Mouse (Mus musculus): ENCODE results near the gene Prkcb.

The Prkcb gene

GRCm38 (mm10) chr7:122409945-122410344, 121.4 kb downstream of the Prkcb start:
- DNase-seq, result no peak

DNA sequence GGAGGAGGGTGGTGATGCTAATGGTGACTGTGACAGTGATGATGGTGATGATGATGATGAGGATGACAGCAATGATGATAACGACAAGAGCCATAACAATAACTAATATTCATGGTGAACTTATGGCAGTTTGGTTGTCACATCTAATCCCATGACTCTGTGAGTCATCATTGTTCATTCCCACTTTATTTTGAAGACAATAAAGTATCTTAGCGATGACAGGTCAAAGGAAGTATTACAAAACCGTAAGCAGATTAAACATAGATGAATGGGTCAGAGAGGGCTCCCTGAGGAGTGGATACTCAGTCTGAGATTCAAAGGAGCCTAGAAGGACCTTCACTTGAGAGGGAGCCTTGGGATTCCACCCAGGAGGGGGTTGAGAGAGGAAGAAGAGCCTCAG, 122.3 kb downstream of the Prkcb start:
- DNase-seq, result no peak

DNA sequence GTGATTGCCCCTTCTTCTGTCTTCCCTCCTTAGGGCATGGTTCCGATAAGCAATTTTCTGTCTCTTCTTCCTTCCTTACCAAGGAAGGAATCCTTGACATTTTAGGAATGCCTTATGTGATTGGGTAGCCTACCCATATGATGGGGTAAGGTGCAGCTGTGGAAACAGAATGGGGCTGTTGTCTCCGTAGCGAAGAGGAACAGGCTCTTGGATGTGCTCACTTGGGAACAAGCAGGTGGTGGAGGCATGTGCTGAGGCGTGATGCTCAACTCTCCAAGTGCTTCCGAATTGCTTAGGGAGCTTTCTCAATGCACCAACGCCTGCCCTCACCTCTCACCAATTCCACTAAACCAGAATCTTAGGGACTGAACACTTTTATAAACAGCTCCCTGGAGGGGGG, 124.7 kb downstream of the Prkcb start:
- DNase-seq, result no peak

DNA sequence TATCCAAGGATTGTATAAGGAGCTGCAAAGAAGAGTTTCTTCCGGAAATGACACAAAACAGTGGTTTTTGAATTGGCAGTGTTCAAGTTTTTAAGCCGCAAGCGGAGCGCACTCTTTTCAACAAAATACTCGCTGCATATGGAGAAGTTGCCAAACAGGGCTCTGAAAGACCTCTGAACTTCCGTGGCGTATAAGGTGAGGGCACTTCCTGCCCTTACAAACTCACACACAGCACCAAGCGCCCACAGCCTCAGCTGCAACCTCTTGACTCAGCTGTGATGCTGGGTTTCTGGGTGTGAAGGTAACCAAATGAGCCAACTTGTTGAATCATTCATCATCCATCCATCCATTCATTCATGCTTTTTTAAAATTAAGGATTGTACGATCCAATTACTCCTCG, 125.6 kb downstream of the Prkcb start:
- DNase-seq, result no peak

- no peak for DNase-seq
These were observed 126.1 kb downstream of the Prkcb start for GRCm38 (mm10) chr7:122414608-122415007.

DNA sequence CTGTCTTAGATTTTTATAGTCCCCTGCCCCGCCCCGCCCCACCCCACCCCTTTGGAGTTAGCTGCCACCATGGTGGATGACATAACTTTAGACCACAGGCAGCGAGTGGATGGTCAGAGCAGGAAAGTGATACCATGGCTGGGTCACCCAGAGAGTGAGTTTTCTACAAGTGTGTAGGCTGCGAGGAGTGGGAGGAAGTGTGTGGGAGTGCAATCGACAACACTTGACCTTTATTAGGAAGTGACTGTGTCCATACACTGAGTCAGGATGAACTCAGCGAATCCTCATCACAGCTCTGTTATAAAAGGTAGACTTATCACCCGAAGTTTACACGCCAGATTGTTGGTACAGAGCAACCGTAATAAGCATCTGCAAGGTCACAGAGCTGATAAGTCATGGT, 126.8 kb downstream of the Prkcb start:
- no peak for DNase-seq

DNA sequence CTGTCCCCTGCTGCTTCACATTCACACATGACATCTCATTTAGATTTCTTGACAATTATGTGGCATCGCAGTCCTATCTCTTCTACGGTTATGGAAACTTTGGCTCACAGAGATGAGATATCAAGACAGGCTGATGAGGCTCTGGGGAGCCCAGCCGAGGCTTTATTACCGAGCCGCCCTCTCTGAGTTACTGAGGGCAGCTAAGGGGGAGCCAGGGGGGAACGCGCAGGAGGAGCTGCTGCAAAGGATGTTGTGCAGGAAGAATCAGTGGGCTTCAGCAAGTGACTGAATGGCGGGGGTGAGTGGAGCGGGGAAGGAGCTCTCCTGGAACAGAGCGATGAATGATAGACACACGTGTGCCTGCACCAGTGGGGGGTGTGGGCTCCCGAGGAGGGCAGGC, 127.4 kb downstream of the Prkcb start:
- DNase-seq, result no peak

- peak; percentile 69 for DNase-seq
These were observed 130.0 kb downstream of the Prkcb start for GRCm38 (mm10) chr7:122418551-122418950.

GRCm38 (mm10) chr7:122423816-122424215, 135.3 kb downstream of the Prkcb start:
- no peak for DNase-seq

DNA sequence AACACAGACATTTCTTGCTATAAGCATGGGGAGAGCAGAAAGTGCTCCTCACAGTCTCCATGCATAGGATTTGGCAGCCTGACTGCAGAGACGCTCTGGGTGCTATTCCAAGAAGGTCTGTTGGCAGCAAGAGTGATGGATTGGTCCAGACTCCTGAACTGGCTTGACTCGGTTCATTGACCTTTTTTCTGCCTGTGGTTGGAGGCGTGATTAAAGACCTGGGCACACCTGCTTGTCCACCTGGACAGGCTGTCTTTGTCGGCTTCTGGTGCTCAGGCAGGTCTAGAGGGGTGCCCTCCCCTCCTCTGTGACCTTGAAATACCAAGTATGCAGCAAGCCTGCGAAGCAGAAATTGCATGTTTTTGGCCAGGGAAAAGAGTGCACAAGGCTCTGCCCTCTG, 140.6 kb downstream of the Prkcb start:
- DNase-seq, result peak; percentile 85

DNA sequence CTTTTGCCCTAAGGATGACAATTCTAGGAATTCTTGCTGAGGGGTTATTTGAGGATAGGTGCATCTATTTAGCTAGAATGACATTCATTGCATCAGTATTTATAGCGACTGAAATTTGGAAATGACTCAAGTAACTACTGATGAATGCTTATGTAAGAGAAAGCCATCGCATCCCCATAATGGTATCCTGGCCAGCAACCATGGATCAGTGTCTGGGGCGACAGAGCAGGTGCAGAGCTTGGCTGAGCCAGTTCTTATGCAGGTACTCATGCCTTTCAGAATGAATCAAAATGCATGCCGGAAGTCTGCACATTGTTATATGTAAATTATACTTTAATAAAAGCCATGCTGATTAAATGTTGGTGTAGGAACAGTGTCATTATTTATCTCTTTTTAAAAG, 143.8 kb downstream of the Prkcb start:
- peak; percentile 68 for DNase-seq

DNA sequence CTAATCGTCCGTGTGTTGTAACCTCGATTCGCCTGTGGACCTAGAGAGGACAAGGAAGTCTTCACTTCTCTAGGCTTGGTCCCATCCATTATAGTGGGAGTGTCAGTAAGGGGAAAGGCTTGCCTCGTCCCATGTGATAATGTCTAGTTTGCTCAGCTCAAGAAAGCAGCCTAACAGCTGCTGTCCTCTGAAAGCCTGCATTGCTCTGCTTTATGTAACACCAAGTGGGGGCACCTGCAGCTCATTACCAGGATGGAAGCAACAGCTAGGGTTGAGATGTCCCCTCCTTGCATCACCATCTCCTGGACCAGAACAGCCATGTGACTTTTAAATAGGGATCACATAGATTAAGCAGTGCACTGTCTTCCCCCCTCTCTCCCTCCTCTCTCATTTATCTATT, 144.8 kb downstream of the Prkcb start:
- no peak for DNase-seq

DNA sequence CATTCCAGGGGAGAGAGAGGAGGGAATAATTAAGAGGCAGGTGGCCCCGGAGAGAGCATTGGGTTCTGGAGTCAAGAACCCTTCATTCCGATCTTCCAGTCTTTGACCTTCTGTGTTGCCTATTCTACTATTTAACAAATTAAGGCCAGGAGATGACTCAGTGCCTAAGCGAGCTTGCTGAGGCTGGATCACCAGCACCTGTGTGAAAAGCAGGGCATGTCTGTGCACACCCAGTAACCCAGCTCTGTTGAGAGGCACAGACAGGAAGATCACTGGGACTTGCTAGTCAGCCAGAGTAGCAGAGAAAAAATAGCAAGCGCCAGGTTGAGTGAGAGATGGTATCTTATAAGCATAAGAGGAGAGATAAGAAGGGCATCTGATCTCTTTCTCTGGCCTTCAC, 146.4 kb downstream of the Prkcb start:
- DNase-seq, result no peak

DNA sequence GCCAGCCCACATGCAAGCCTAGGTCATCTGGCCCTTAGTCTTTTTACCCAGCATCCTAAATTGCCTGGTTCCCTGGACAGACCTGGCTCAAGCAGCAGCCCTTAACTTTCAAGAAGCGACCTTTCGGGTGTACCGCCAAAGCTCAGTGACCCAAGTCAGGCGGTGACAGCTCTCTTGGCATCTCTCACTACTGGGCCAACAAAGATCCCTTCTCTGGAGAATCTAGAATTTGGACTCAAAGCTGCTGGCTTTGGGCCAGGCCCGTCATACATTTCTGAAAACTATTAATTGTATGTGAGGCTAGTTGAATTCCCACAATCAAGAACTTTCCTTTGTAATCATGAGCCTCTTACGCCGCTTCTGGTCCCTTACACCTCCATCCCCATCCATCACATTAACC, 147.0 kb downstream of the Prkcb start:
- peak; percentile 47 for DNase-seq

DNA sequence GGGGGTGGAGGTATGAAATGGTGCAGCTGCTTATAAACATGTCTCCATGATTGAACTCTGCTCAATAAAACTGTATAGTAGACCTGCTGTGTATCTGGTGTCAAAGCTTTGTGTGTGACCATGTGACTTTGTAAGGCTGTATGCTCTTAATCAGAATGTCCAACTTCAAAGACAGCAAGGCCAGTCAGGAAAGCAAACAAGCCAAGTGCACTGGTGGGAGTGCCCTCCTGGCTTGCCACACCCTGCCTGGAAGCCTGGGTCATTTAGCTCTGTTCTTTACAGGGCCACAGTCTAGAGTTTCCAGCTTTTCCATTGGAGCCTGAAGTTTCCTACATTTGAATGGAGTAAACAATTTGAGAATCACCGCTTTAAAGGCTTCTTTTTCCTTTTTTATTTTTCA, 148.8 kb downstream of the Prkcb start:
- DNase-seq, result no peak

DNA sequence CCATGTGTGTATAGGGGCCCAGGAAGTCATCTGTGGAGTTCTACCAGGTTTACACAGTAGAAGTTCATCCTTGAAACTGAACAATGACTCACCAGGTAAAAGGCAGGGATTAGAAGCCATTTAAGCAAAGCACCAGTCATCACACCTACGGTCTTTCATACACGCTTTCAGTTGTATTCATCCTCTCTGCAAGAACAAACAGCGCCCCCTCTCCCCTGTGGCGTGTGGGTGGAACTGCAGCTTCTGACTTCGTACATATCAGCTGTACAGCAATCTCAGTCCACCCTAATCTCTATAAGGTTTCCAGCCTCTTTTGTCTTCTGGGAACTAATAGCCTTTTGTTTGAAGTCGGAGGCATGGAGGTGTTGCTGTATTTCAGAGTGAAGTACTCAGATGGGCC, 156.5 kb downstream of the Prkcb start:
- peak; percentile 47 for DNase-seq

DNA sequence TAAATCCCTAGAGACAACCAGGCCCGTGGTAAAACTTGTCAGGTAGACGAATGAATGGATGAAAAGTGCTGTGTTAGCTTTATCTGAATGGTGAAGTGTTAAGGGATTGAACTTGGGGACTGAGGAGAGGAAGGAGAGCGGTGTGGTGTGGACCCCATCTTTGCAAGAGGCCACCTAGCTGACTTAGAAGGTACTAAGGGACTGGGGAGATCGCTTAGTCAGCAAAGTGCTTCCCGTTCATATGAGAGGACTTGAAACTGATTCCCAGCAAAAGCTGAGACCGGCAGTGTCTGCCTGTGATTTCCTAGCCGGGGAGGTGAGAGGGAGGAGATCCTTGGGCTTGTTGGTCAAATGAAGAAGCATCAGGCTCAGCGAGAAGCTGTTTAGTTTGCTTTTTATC, 164.1 kb downstream of the Prkcb start:
- no peak for DNase-seq

GRCm38 (mm10) chr7:122459203-122459965, 170.8 kb downstream of the Prkcb start:
- DNase-seq, result peak; percentile 76

DNA sequence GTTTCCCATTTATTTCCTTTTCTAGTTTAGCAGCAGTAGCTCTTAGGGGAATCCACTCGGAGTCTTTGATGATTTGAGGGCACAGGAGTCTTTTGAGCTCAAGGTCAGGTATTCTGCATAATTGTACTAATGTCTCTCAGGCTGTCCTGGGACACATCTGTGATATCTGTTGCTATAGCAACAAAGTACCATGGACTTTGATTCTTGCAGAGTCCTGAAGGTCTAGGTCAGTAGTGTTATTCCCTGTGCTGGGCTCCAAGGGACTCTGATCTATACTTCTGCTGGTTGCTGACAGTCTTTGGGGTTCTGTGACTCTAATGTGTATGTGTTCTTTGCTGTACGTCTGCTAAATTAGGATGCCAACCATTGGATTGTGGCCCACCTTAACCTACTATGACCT, 171.5 kb downstream of the Prkcb start:
- no peak for DNase-seq

DNA sequence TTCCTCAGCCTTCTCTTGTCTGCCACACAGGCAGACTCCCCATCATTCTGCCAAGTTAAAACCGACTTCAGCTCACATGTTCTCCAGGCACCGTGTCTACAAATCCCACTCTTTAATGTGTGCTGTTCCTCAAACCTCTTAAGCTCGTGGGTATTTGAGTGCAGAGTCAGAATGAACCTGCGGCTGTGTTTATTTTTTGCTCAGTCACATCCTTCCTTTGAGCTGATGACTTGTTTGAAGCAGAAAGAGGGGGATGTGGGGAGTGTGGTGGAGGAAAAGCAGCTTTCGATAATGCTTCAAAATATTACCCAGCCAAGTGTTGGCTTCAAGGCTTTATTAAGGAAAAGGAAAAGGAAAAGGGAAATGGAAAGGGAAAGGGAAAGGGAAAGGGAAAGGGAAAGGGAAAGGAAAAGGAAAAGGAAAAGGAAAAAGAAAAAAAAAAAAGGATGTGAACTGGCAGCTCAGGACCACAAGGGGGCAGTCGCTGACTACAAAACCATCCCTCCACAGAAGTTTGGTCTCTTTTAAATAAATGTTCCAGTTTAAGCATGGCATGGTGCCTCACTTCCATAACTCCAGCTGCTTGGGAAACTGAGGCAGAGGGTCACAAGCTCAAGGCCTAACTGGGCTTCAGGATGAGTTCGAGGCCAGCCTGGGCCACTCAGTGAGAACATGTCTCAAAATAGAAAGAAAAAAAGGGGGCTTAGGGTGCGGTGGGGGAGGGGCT, 177.4 kb downstream of the Prkcb start:
- no peak for DNase-seq

DNA sequence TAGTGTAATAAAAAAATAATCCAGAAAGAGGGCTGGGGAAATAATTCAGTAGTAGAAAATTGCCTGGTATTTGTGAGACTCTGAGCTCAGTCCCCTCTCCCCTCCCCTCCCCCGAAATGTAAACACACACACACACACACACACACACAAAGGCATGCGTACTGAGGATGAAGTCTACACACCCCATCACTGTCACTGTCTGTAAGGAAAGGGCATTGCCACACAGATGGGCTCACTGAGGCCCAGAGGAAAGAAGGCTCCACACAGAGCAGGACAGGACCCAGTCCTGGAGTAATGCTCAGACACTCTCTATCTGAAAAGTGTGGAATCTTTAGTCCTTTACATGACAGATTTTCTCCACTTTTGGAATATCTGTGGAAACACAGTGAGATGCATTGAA, 178.2 kb downstream of the Prkcb start:
- DNase-seq, result no peak

GRCm38 (mm10) chr7:122467831-122468230, 179.3 kb downstream of the Prkcb start:
- no peak for DNase-seq

DNA sequence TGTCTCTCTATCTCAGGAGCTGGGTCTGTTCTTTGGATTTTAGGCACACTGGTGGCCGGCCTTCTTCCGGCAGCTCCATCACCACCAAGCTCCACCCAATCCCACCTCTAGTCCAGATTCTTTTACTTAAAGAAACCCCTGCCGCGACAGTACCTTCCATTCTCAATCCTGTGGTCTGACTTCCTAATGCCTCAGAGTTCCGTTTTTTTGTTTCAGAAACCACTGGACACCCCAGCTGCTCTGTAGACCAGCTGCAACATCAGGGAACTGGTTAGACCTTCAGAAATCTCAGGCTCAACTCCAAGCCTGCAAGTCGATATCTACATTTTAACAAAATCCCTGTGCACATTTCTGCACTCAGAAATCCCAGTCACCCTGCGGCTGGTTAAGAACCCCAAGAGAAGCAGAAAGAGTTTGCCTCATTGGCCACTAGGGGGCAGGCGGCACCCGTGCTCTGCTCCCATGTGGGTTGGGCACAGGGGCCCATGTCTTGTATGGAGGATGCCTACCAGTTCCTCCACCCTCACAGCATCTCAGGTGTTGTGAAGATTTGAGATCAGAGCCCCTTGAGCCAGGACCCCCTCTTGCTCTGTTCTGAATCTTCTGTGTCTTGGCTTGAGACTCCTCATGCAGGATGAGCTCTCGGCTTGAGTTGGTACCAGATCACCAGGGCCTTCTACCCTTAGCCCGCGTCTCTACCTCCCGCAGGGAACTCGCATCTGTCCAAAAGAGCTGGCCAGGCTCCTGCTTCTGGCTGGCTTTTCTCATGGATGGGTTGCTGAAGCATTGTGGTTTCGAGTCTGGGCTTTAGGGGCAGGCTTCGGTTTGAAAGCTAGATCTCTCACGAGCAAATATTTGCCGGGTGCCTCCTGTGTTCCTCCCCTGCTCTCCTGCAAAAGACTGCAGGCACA, 182.1 kb downstream of the Prkcb start:
- peak; percentile 83 for DNase-seq

DNA sequence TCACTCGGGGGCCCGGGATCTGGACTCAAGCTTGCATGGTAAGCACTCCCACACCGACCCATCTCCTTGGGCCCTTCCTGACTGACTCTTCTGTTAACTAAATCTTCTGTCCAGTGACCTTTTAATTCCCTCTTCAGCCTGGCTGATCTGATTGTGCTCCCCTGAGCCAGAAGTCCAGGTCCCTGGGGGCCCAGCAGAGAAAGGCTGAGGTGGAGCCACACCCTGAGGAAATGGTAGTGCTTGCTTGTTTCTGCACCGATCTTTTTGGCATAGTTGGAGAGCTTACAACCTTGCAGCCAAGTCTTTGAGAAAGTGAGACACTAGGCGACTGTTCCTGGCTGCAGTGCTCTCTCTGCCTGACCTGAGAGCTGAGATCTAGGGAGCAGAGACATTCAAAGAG, 183.7 kb downstream of the Prkcb start:
- no peak for DNase-seq

Data from cerebellum, adult 9-11 months (tissue).